Mouse (Mus musculus) stomach, embryonic 14.5 days (tissue): Measurements from ENCODE around the gene Herc4. TPM values are rescaled to one million over a fixed set of nuclear protein-coding genes. Genes with fewer than 3 reads are reported as not detected.

Experiments used
- ATAC-seq: fragments of 200-750 bp; cut with Nextera tagmentation; 2 replicates; pipeline ENCODE4 v1.8.0; 2017; ENCODE audit warnings: low read depth, moderate TSS enrichment; ENCODE audit not compliant: insufficient number of reproducible peaks, insufficient read depth, low FRiP score
- H3K27ac ChIP-seq: fragments of 300-500 bp; sonication (generic); 2 replicates; pipeline ENCODE4 v1.5.1; 2014; ENCODE audit warnings: mild to moderate bottlenecking, low read length, moderate library complexity, mixed read lengths
- H3K27me3 ChIP-seq: fragments of 300-500 bp; sonication (generic); 2 replicates; pipeline ENCODE4 v1.6.1; 2014; ENCODE audit warnings: low read length, control low read depth, mixed read lengths; ENCODE audit not compliant: control insufficient read depth, insufficient read depth
- H3K36me3 ChIP-seq: fragments of 300-500 bp; sonication (generic); 2 replicates; pipeline ENCODE4 v1.6.1; 2014; ENCODE audit warnings: mild to moderate bottlenecking, control low read depth, low read length, moderate library complexity, mixed read lengths; ENCODE audit not compliant: control insufficient read depth, insufficient read depth
- H3K4me1 ChIP-seq: fragments of 300-500 bp; sonication (generic); 2 replicates; pipeline ENCODE4 v1.6.1; 2014; ENCODE audit warnings: low read length, control low read depth, mixed read lengths; ENCODE audit not compliant: control insufficient read depth, insufficient read depth
- H3K4me2 ChIP-seq: fragments of 300-500 bp; sonication (generic); replicated peaks from 2 replicates; pipeline ENCODE4 v1.6.1; 2014; ENCODE audit warnings: low read depth, low read length, control low read depth
- H3K4me3 ChIP-seq: fragments of 300-500 bp; sonication (generic); 2 replicates; pipeline ENCODE4 v1.5.1; 2014; ENCODE audit warnings: low read depth, low read length, control low read depth
- H3K9ac ChIP-seq: fragments of 300-500 bp; sonication (generic); replicated peaks from 2 replicates; pipeline ENCODE4 v1.6.1; 2014; ENCODE audit warnings: low read depth, mild to moderate bottlenecking, control low read depth, low read length, moderate library complexity, mixed read lengths
- H3K9me3 ChIP-seq: fragments of 300-500 bp; sonication (generic); 2 replicates; pipeline ENCODE4 v1.6.1; 2016; ENCODE audit warnings: low read depth, low read length, control low read depth; ENCODE audit not compliant: control insufficient read depth
- WGBS: fragments of 180-500 bp; shearing (Covaris S2); extraction: QIAGEN DNeasy Blood & Tissue Kit; methylation state at CpG from one replicate; pipeline ENCODE4 v1.1.7; 2014; 5-methylcytosine and 5-hydroxymethylcytosine counted together
- polyA plus RNA-seq: library from polyadenylated mRNA; unstranded; fragments of >200 nt; fragmentation: Nextera tagmentation; extraction: Ambion mirVana; gene quantifications from 2 replicates; pipeline ENCODE4 v1.2.1, GENCODE M21; 2014

The Herc4 gene
- polyA plus RNA-seq, 1 experiment from 2014 or later = 49.1 TPM

- ATAC-seq = no peak
- no peak overlapping the region for H3K4me2 ChIP-seq
- 79% methylated on average over 7 of the region's 7 CpGs for WGBS
- H3K27me3 ChIP-seq = no peaks in the 10 kb centered on the region
- H3K36me3 ChIP-seq = no peaks in the 10 kb centered on the region
- no peak overlapping the region for H3K4me3 ChIP-seq
- no peaks in the 10 kb centered on the region for H3K4me1 ChIP-seq
- no peak overlapping the region for H3K27ac ChIP-seq
- H3K9me3 ChIP-seq = no peaks in the 10 kb centered on the region
- no peak overlapping the region for H3K9ac ChIP-seq
These were observed 13.3 kb upstream of the Herc4 start for GRCm38 (mm10) chr10:63230266-63230665.

GRCm38 (mm10) chr10:63230854-63231253 lies 12.8 kb upstream of the Herc4 start:
- WGBS = 28% methylated on average over 3 of the region's 5 CpGs
- Histone ChIP-seq H3K36me3 (no peaks in the 10 kb centered on the region), H3K4me3 (no peak overlapping the region), H3K9me3 (no peaks in the 10 kb centered on the region), H3K27ac (no peak overlapping the region), H3K4me2 (no peak overlapping the region), H3K4me1 (no peaks in the 10 kb centered on the region), H3K9ac (no peak overlapping the region), H3K27me3 (no peaks in the 10 kb centered on the region)
- no peak for ATAC-seq

GRCm38 (mm10) chr10:63231630-63232029 lies 12.0 kb upstream of the Herc4 start:
- H3K4me1 ChIP-seq = no peaks in the 10 kb centered on the region
- H3K9ac ChIP-seq = no peak overlapping the region
- no peaks in the 10 kb centered on the region for H3K9me3 ChIP-seq
- WGBS = 31% methylated on average over 5 of the region's 5 CpGs
- H3K36me3 ChIP-seq = no peaks in the 10 kb centered on the region
- H3K4me2 ChIP-seq = no peak overlapping the region
- no peaks in the 10 kb centered on the region for H3K27me3 ChIP-seq
- no peak for ATAC-seq
- no peak overlapping the region for H3K4me3 ChIP-seq
- no peak overlapping the region for H3K27ac ChIP-seq

- H3K9me3 ChIP-seq = no peaks in the 10 kb centered on the region
- H3K27me3 ChIP-seq = no peaks in the 10 kb centered on the region
- ATAC-seq = no peak
- no peak overlapping the region for H3K27ac ChIP-seq
- no peak overlapping the region for H3K4me2 ChIP-seq
- no peak overlapping the region for H3K4me3 ChIP-seq
- H3K9ac ChIP-seq = no peak overlapping the region
- 83% methylated on average over 5 of the region's 5 CpGs for WGBS
- H3K4me1 ChIP-seq = no peaks in the 10 kb centered on the region
- no peaks in the 10 kb centered on the region for H3K36me3 ChIP-seq
These were observed 9.5 kb upstream of the Herc4 start for GRCm38 (mm10) chr10:63234133-63234532.

- Histone ChIP-seq H3K36me3 (no peaks in the 10 kb centered on the region), H3K9me3 (no peaks in the 10 kb centered on the region), H3K27me3 (no peaks in the 10 kb centered on the region), H3K4me3 (no peak overlapping the region), H3K27ac (no peak overlapping the region), H3K4me2 (no peak overlapping the region), H3K9ac (no peak overlapping the region), H3K4me1 (no peaks in the 10 kb centered on the region)
- ATAC-seq = no peak
- 75% methylated on average over 8 of the region's 8 CpGs for WGBS
These were observed 7.7 kb upstream of the Herc4 start for GRCm38 (mm10) chr10:63235889-63236288.

GRCm38 (mm10) chr10:63236663-63237062 lies 6.9 kb upstream of the Herc4 start:
- H3K9ac ChIP-seq = no peak overlapping the region
- ATAC-seq = no peak
- H3K27me3 ChIP-seq = no peaks in the 10 kb centered on the region
- H3K4me1 ChIP-seq = no peaks in the 10 kb centered on the region
- H3K9me3 ChIP-seq = no peaks in the 10 kb centered on the region
- no peak overlapping the region for H3K4me3 ChIP-seq
- H3K36me3 ChIP-seq = no peaks in the 10 kb centered on the region
- H3K4me2 ChIP-seq = no peak overlapping the region
- H3K27ac ChIP-seq = no peak overlapping the region
- WGBS = 90% methylated on average over 6 of the region's 6 CpGs

GRCm38 (mm10) chr10:63237206-63237605 lies 6.4 kb upstream of the Herc4 start:
- no peak for ATAC-seq
- Histone ChIP-seq H3K27ac (no peak overlapping the region), H3K4me1 (no peaks in the 10 kb centered on the region), H3K9ac (no peak overlapping the region), H3K36me3 (no peaks in the 10 kb centered on the region), H3K4me3 (no peak overlapping the region), H3K27me3 (no peaks in the 10 kb centered on the region), H3K9me3 (no peaks in the 10 kb centered on the region), H3K4me2 (no peak overlapping the region)
- 81% methylated on average over 2 of the region's 2 CpGs for WGBS

GRCm38 (mm10) chr10:63238090-63238489 lies 5.5 kb upstream of the Herc4 start:
- H3K36me3 ChIP-seq = no peaks in the 10 kb centered on the region
- H3K27ac ChIP-seq = no peak overlapping the region
- H3K4me3 ChIP-seq = no peak overlapping the region
- 76% methylated on average over 4 of the region's 4 CpGs for WGBS
- H3K4me2 ChIP-seq = no peak overlapping the region
- H3K9me3 ChIP-seq = no peaks in the 10 kb centered on the region
- H3K27me3 ChIP-seq = no peaks in the 10 kb centered on the region
- ATAC-seq = no peak
- H3K9ac ChIP-seq = no peak overlapping the region
- H3K4me1 ChIP-seq = 0 out of 2 replicates have a peak, but pooled peaks cover 6% of the 10 kb centered on the region

- H3K27me3 ChIP-seq = no peaks in the 10 kb centered on the region
- no peak overlapping the region for H3K4me2 ChIP-seq
- H3K4me1 ChIP-seq = 0 out of 2 replicates have a peak, but pooled peaks cover 6% of the 10 kb centered on the region
- H3K4me3 ChIP-seq = no peak overlapping the region
- no peak overlapping the region for H3K9ac ChIP-seq
- H3K9me3 ChIP-seq = no peaks in the 10 kb centered on the region
- WGBS = 77% methylated on average over 2 of the region's 2 CpGs
- no peaks in the 10 kb centered on the region for H3K36me3 ChIP-seq
- ATAC-seq = no peak
- H3K27ac ChIP-seq = no peak overlapping the region
These were observed 3.8 kb upstream of the Herc4 start for GRCm38 (mm10) chr10:63239848-63240247.
